Mouse (Mus musculus) E14TG2a.4 (cell line): ENCODE data around the gene Slc18b1.

Experiments
- CTCF ChIP-seq: conservative IDR thresholded peaks from 2 replicates; pipeline ENCODE4 v1.5.1; 2014; ENCODE audit warnings: low read length
- POU5F1 ChIP-seq: IDR thresholded peaks from 2 replicates; pipeline ENCODE4 v1.6.1; 2014; ENCODE audit warnings: low read length, borderline replicate concordance

GRCm38 (mm10) chr10:23816241-23816640 is 19.5 kb downstream of the Slc18b1 start:
- TF ChIP-seq CTCF (no peak), POU5F1 (no peak)
